Mouse (Mus musculus): ENCODE results near the gene Asb4.

Gene Asb4

GRCm38 (mm10) chr6:5444331-5444898, 61.2 kb downstream of the Asb4 start:
- DNase-seq (ENCODE audit: low spot score in 2 of 2), result no peak

GRCm38 (mm10) chr6:5447013-5447412, 63.8 kb downstream of the Asb4 start:
- DNase-seq (ENCODE audit: low spot score in 2 of 2), result no peak

- peak; percentile 5 to 8 for DNase-seq (ENCODE audit: low spot score in 2 of 2)
Measured at GRCm38 (mm10) chr6:5447546-5447945, 64.4 kb downstream of the Asb4 start.

- no peak for DNase-seq (ENCODE audit: low spot score in 2 of 2)
Measured at GRCm38 (mm10) chr6:5448396-5448795, 65.2 kb downstream of the Asb4 start.

GRCm38 (mm10) chr6:5449878-5450277, 66.7 kb downstream of the Asb4 start:
- DNase-seq (ENCODE audit: low spot score in 2 of 2), result no peak

GRCm38 (mm10) chr6:5455836-5456235, 72.7 kb downstream of the Asb4 start:
- no peak for DNase-seq (ENCODE audit: low spot score in 2 of 2)

- DNase-seq (ENCODE audit: low spot score in 2 of 2), result no peak
Measured at GRCm38 (mm10) chr6:5470480-5471318, 87.5 kb downstream of the Asb4 start.

- no peak for DNase-seq (ENCODE audit: low spot score in 2 of 2)
Measured at GRCm38 (mm10) chr6:5472692-5473091, 89.5 kb downstream of the Asb4 start.

- no peak for DNase-seq (ENCODE audit: low spot score in 2 of 2)
Measured at GRCm38 (mm10) chr6:5474021-5474420, 90.8 kb downstream of the Asb4 start.

GRCm38 (mm10) chr6:5481066-5481465, 97.9 kb downstream of the Asb4 start:
- DNase-seq (ENCODE audit: low spot score in 2 of 2), result no peak

- no peak for DNase-seq (ENCODE audit: low spot score in 2 of 2)
Measured at GRCm38 (mm10) chr6:5482270-5482783, 99.1 kb downstream of the Asb4 start.
